21 mouse cellular contexts compared by ENCODE assay signal in genomic region chr8:57489896-57490295, GRCm38 (mm10). TPM values are rescaled to one million over a fixed set of nuclear protein-coding genes. Genes with fewer than 3 reads are reported as not detected.
DNase-seq lines count a peak whose midpoint lies in the region; ATAC-seq and TF ChIP-seq lines count a peak whose summit lies in the region.
"Had no signal": no experiment of that assay in that cellular context is flagged by ENCODE, and none has a peak within 500 bp of the region (broad histone marks: within the 10 kb centered on the region; RNA-seq: fewer than 3 reads in every experiment).

No protein-coding gene starts in this region.

- H3K4me1 ChIP-seq in E14TG2a.4 (replicated peaks; ENCODE audit: low read depth, low read length), result peaks cover 62% of the 10 kb centered on the region
- peaks cover 9% of the 10 kb centered on the region for H3K4me1 ChIP-seq in intestine, embryonic 14.5 days (replicated peaks; ENCODE audit: control insufficient read depth, insufficient read depth, low read length)
- peaks cover 6% of the 10 kb centered on the region; the same call in 1 of the 2 replicates for H3K4me1 ChIP-seq in small intestine, adult 2 months (ENCODE audit: control insufficient read depth, insufficient read depth, insufficient read length, low read length)
- peaks cover 11% of the 10 kb centered on the region for H3K4me1 ChIP-seq in midbrain, embryonic 16.5 days (ENCODE audit: control insufficient read depth, insufficient read depth, low read length)

- H3K36me3 ChIP-seq in E14TG2a.4 (ENCODE audit: insufficient read depth, low read length), result peaks cover 43% of the 10 kb centered on the region
- H3K36me3 ChIP-seq in intestine, embryonic 14.5 days (ENCODE audit: control insufficient read depth, insufficient read depth, low read length), result no peaks in the 10 kb centered on the region
- no peaks in the 10 kb centered on the region for H3K36me3 ChIP-seq in small intestine, adult 2 months (ENCODE audit: control insufficient read depth, insufficient read depth, low read length)
- H3K36me3 ChIP-seq in midbrain, embryonic 16.5 days (ENCODE audit: control insufficient read depth, insufficient read depth, low read length), result no peaks in the 10 kb centered on the region

- peak overlapping the region; percentile 94 for H3K4me3 ChIP-seq in E14TG2a.4 (replicated peaks; ENCODE audit: low read length)
- H3K4me3 ChIP-seq in intestine, embryonic 14.5 days (ENCODE audit: low read depth, low read length), result no peak overlapping the region
- H3K4me3 ChIP-seq in small intestine, adult 2 months (ENCODE audit: low read depth, low read length), result no peak overlapping the region
- H3K4me3 ChIP-seq in midbrain, embryonic 16.5 days (ENCODE audit: low read depth, low read length), result no peak overlapping the region
- H3K4me3 ChIP-seq: forebrain, embryonic 10.5 days; gastrocnemius, adult 2 months; heart, embryonic 12.5 days had no signal

- no peak for TF ChIP-seq CTCF in E14TG2a.4 (conservative IDR thresholded peaks at IDR 0.05; ENCODE audit: low read length)
- no peak for TF ChIP-seq CTCF in small intestine, adult 2 months (IDR thresholded peaks at IDR 0.05; ENCODE audit: extremely low read depth, insufficient read length, insufficient replicate concordance, low read depth, low read length)

- H3K4me2 ChIP-seq in intestine, embryonic 14.5 days (ENCODE audit: low read length), result no peak overlapping the region
- H3K4me2 ChIP-seq in midbrain, embryonic 16.5 days (ENCODE audit: low read length), result no peak overlapping the region
- H3K4me2 ChIP-seq: hindbrain, embryonic 14.5 days; liver, embryonic 11.5 days; lung, embryonic 14.5 days had no signal

- no peaks in the 10 kb centered on the region for H3K9me3 ChIP-seq in E14TG2a.4 (ENCODE audit: low read length)
- H3K9me3 ChIP-seq in intestine, embryonic 14.5 days (ENCODE audit: control insufficient read depth, low read length), result no peaks in the 10 kb centered on the region
- no peaks in the 10 kb centered on the region for H3K9me3 ChIP-seq in midbrain, embryonic 16.5 days (replicated peaks; ENCODE audit: control insufficient read depth, low read length, poor library complexity, severe bottlenecking)
- H3K9me3 ChIP-seq: forebrain, embryonic 10.5 days; heart, embryonic 12.5 days had no signal

- DNase-seq in kidney, adult 11 months, result peak; percentile 65
- DNase-seq in kidney, postnatal 4 days, result no peak
- DNase-seq in intestine, embryonic 14.5 days (ENCODE audit: low spot score), result no peak
- no peak for DNase-seq in T-cell, adult 2 months (ENCODE audit: low spot score)
- no peak for DNase-seq in cerebellum, postnatal 25 days
- DNase-seq: adrenal gland, postnatal 14 days; cerebellum, adult 11 months; cerebellum, postnatal 14 days; gastrocnemius, adult 2 months; lung, embryonic 14.5 days; lung, postnatal 36 days; right cerebral cortex, postnatal 25 days; thymus, postnatal 36 days had no signal

- no peaks in the 10 kb centered on the region for H3K27me3 ChIP-seq in E14TG2a.4 (ENCODE audit: insufficient read depth, low read length)
- no peaks in the 10 kb centered on the region for H3K27me3 ChIP-seq in intestine, embryonic 14.5 days (replicated peaks; ENCODE audit: control insufficient read depth, insufficient read depth, low read length)
- H3K27me3 ChIP-seq in small intestine, adult 2 months (ENCODE audit: control insufficient read depth, insufficient read depth, low read length), result no peaks in the 10 kb centered on the region
- no peaks in the 10 kb centered on the region for H3K27me3 ChIP-seq in midbrain, embryonic 16.5 days (ENCODE audit: control insufficient read depth, insufficient read depth, low read depth, low read length)
- H3K27me3 ChIP-seq: heart, embryonic 12.5 days had no signal

- no peak for TF ChIP-seq POLR2A in small intestine, adult 2 months (IDR thresholded peaks at IDR 0.05; ENCODE audit: low read depth, low read length)

- no peak overlapping the region for H3K27ac ChIP-seq in intestine, embryonic 14.5 days (ENCODE audit: low read depth)
- H3K27ac ChIP-seq in small intestine, adult 2 months (ENCODE audit: insufficient read depth, low read depth, low read length), result peak overlapping the region; percentile 71
- H3K27ac ChIP-seq in midbrain, embryonic 16.5 days (ENCODE audit: low read length), result no peak overlapping the region
- H3K27ac ChIP-seq: forebrain, embryonic 10.5 days; hindbrain, embryonic 14.5 days had no signal

- H3K9ac ChIP-seq in intestine, embryonic 14.5 days (ENCODE audit: low read length), result no peak overlapping the region
- H3K9ac ChIP-seq in midbrain, embryonic 16.5 days (ENCODE audit: low read depth, low read length), result no peak overlapping the region
- H3K9ac ChIP-seq: heart, embryonic 12.5 days; hindbrain, embryonic 14.5 days; lung, embryonic 14.5 days had no signal

- ATAC-seq in intestine, embryonic 14.5 days (replicated peaks; ENCODE audit: low FRiP score, low TSS enrichment, low read depth), result 0 out of 2 replicates have a peak, but pooled peaks have one; percentile 4
- no peak for ATAC-seq in midbrain, embryonic 16.5 days

RNA-seq across cellular contexts. Expression of gene Sap30, which starts 2.2 kb away (rescaled TPM):
- polyA plus RNA-seq in intestine, embryonic 14.5 days (2014; fragmentation: Nextera tagmentation; extraction: Ambion mirVana), result 36.6 and 39.7 TPM in 2 replicates
- polyA plus RNA-seq in small intestine, adult 2 months (2012; rRNA removed), result 12.2 and 17.9 TPM in 2 replicates
- 24.5 and 26.0 TPM in 2 replicates for polyA plus RNA-seq in midbrain, embryonic 16.5 days (2015; fragmentation: Nextera tagmentation; extraction: Ambion mirVana)

RNA-seq across cellular contexts. Expression of gene Hmgb2, which starts 21.8 kb away (rescaled TPM):
- 340 and 378 TPM in 2 replicates for polyA plus RNA-seq in intestine, embryonic 14.5 days (2014; fragmentation: Nextera tagmentation; extraction: Ambion mirVana)
- polyA plus RNA-seq in small intestine, adult 2 months (2012; rRNA removed), result 3.7 and 7.9 TPM in 2 replicates
- 42.3 and 46.4 TPM in 2 replicates for polyA plus RNA-seq in midbrain, embryonic 16.5 days (2015; fragmentation: Nextera tagmentation; extraction: Ambion mirVana)

RNA-seq across cellular contexts. Expression of gene Scrg1, which starts 34.2 kb away (rescaled TPM):
- polyA plus RNA-seq in intestine, embryonic 14.5 days (2014; fragmentation: Nextera tagmentation; extraction: Ambion mirVana), result 0.27 and 0.54 TPM in 2 replicates
- not detected in 2 replicates for polyA plus RNA-seq in small intestine, adult 2 months (2012; rRNA removed)
- 10.9 and 15.6 TPM in 2 replicates for polyA plus RNA-seq in midbrain, embryonic 16.5 days (2015; fragmentation: Nextera tagmentation; extraction: Ambion mirVana)
- polyA plus RNA-seq: forebrain, embryonic 10.5 days; gonadal fat pad, adult 2 months; liver, embryonic 11.5 days had no signal
